Mouse (Mus musculus): ENCODE measurements at regions not wholly inside any gene's neighbourhood (a gene's known extent, or its start where the extent isn't known, plus 50 kb on each side); places are given as distances from the start of the nearest gene placed in this dataset.
A peak's percentile ranks its signal among the peaks of the same experiment; 100 is the strongest.

GRCm38 (mm10) chr10:21672171-21672570 is 79.2 kb downstream of the 1700020N01Rik start:
- 65% methylated on average over 4 of the region's 4 CpGs for WGBS
- Histone ChIP-seq H3K4me3 (ENCODE audit: insufficient read depth, low read depth, low read length) (no peak overlapping the region), H3K36me3 (ENCODE audit: control insufficient read depth, insufficient read depth, low read length) (no peaks in the 10 kb centered on the region), H3K4me1 (ENCODE audit: control insufficient read depth, insufficient read depth, low read length) (peaks cover 2% of the 10 kb centered on the region; the same call in 1 of the 2 replicates), H3K27me3 (replicated peaks; ENCODE audit: control insufficient read depth, insufficient read depth, low read length) (no peaks in the 10 kb centered on the region), H3K27ac (ENCODE audit: insufficient read depth, low read depth, low read length) (no peak overlapping the region)
- no peak for TF ChIP-seq POLR2A (IDR thresholded peaks at IDR 0.05; ENCODE audit: low read depth, low read length)
- no peak for TF ChIP-seq CTCF (conservative IDR thresholded peaks at IDR 0.05; ENCODE audit: insufficient read depth, insufficient read length, low read depth, low read length)
- peak; percentile 34 for DNase-seq

- H3K27ac ChIP-seq (ENCODE audit: insufficient read depth, low read depth, low read length) = no peak overlapping the region
- H3K36me3 ChIP-seq (ENCODE audit: control insufficient read depth, insufficient read depth, low read length) = no peaks in the 10 kb centered on the region
- peak; percentile 52 for DNase-seq
- H3K27me3 ChIP-seq (replicated peaks; ENCODE audit: control insufficient read depth, insufficient read depth, low read length) = no peaks in the 10 kb centered on the region
- 77% methylated on average over 5 of the region's 5 CpGs for WGBS
- H3K4me1 ChIP-seq (ENCODE audit: control insufficient read depth, insufficient read depth, low read length) = peaks cover 2% of the 10 kb centered on the region; the same call in 1 of the 2 replicates
- no peak overlapping the region for H3K4me3 ChIP-seq (ENCODE audit: insufficient read depth, low read depth, low read length)
- TF ChIP-seq CTCF (conservative IDR thresholded peaks at IDR 0.05; ENCODE audit: insufficient read depth, insufficient read length, low read depth, low read length) (no peak), POLR2A (IDR thresholded peaks at IDR 0.05; ENCODE audit: low read depth, low read length) (no peak)
Measured at GRCm38 (mm10) chr10:21672666-21673065, 79.7 kb downstream of the 1700020N01Rik start.

GRCm38 (mm10) chr10:21673831-21674230 is 80.9 kb downstream of the 1700020N01Rik start:
- H3K4me3 ChIP-seq (ENCODE audit: insufficient read depth, low read depth, low read length) = no peak overlapping the region
- DNase-seq = no peak
- WGBS = 95% methylated on average over 1 of the region's 1 CpGs
- no peak for TF ChIP-seq POLR2A (IDR thresholded peaks at IDR 0.05; ENCODE audit: low read depth, low read length)
- no peak for TF ChIP-seq CTCF (conservative IDR thresholded peaks at IDR 0.05; ENCODE audit: insufficient read depth, insufficient read length, low read depth, low read length)
- H3K4me1 ChIP-seq (ENCODE audit: control insufficient read depth, insufficient read depth, low read length) = peaks cover 2% of the 10 kb centered on the region; the same call in 1 of the 2 replicates
- no peak overlapping the region for H3K27ac ChIP-seq (ENCODE audit: insufficient read depth, low read depth, low read length)
- H3K27me3 ChIP-seq (replicated peaks; ENCODE audit: control insufficient read depth, insufficient read depth, low read length) = no peaks in the 10 kb centered on the region
- no peaks in the 10 kb centered on the region for H3K36me3 ChIP-seq (ENCODE audit: control insufficient read depth, insufficient read depth, low read length)

GRCm38 (mm10) chr10:21675786-21676185 is 82.8 kb downstream of the 1700020N01Rik start:
- Histone ChIP-seq H3K27ac (ENCODE audit: insufficient read depth, low read depth, low read length) (no peak overlapping the region), H3K27me3 (replicated peaks; ENCODE audit: control insufficient read depth, insufficient read depth, low read length) (no peaks in the 10 kb centered on the region), H3K4me1 (ENCODE audit: control insufficient read depth, insufficient read depth, low read length) (no peaks in the 10 kb centered on the region; the same call in 1 of the 2 replicates), H3K36me3 (ENCODE audit: control insufficient read depth, insufficient read depth, low read length) (no peaks in the 10 kb centered on the region), H3K4me3 (ENCODE audit: insufficient read depth, low read depth, low read length) (no peak overlapping the region)
- TF ChIP-seq POLR2A (IDR thresholded peaks at IDR 0.05; ENCODE audit: low read depth, low read length) (no peak), CTCF (conservative IDR thresholded peaks at IDR 0.05; ENCODE audit: insufficient read depth, insufficient read length, low read depth, low read length) (no peak)
- 98% methylated on average over 14 of the region's 14 CpGs for WGBS
- no peak for DNase-seq

GRCm38 (mm10) chr10:21677911-21678310 is 85.0 kb downstream of the 1700020N01Rik start:
- no peak overlapping the region for H3K4me3 ChIP-seq (ENCODE audit: insufficient read depth, low read depth, low read length)
- H3K4me1 ChIP-seq (ENCODE audit: control insufficient read depth, insufficient read depth, low read length) = no peaks in the 10 kb centered on the region
- H3K27me3 ChIP-seq (replicated peaks; ENCODE audit: control insufficient read depth, insufficient read depth, low read length) = no peaks in the 10 kb centered on the region
- TF ChIP-seq POLR2A (IDR thresholded peaks at IDR 0.05; ENCODE audit: low read depth, low read length) = no peak
- TF ChIP-seq CTCF (conservative IDR thresholded peaks at IDR 0.05; ENCODE audit: insufficient read depth, insufficient read length, low read depth, low read length) = no peak
- no peak for DNase-seq
- H3K36me3 ChIP-seq (ENCODE audit: control insufficient read depth, insufficient read depth, low read length) = no peaks in the 10 kb centered on the region
- 94% methylated on average over 9 of the region's 9 CpGs for WGBS
- peak overlapping the region; percentile 67; the same call in 1 of the 2 replicates for H3K27ac ChIP-seq (ENCODE audit: insufficient read depth, low read depth, low read length)

- Histone ChIP-seq H3K4me3 (ENCODE audit: insufficient read depth, low read depth, low read length) (no peak overlapping the region), H3K4me1 (ENCODE audit: control insufficient read depth, insufficient read depth, low read length) (no peaks in the 10 kb centered on the region), H3K27me3 (replicated peaks; ENCODE audit: control insufficient read depth, insufficient read depth, low read length) (no peaks in the 10 kb centered on the region), H3K27ac (ENCODE audit: insufficient read depth, low read depth, low read length) (peak overlapping the region; percentile 67), H3K36me3 (ENCODE audit: control insufficient read depth, insufficient read depth, low read length) (no peaks in the 10 kb centered on the region)
- no peak for TF ChIP-seq CTCF (conservative IDR thresholded peaks at IDR 0.05; ENCODE audit: insufficient read depth, insufficient read length, low read depth, low read length)
- TF ChIP-seq POLR2A (IDR thresholded peaks at IDR 0.05; ENCODE audit: low read depth, low read length) = no peak
- no peak for DNase-seq
- WGBS = 78% methylated on average over 6 of the region's 6 CpGs
Measured at GRCm38 (mm10) chr10:21678372-21678771, 85.4 kb downstream of the 1700020N01Rik start.

GRCm38 (mm10) chr10:21678811-21679451 is 86.0 kb downstream of the 1700020N01Rik start:
- Histone ChIP-seq H3K4me1 (ENCODE audit: control insufficient read depth, insufficient read depth, low read length) (no peaks in the 10 kb centered on the region), H3K27ac (ENCODE audit: insufficient read depth, low read depth, low read length) (peak overlapping the region; percentile 67), H3K4me3 (ENCODE audit: insufficient read depth, low read depth, low read length) (no peak overlapping the region), H3K27me3 (replicated peaks; ENCODE audit: control insufficient read depth, insufficient read depth, low read length) (no peaks in the 10 kb centered on the region), H3K36me3 (ENCODE audit: control insufficient read depth, insufficient read depth, low read length) (no peaks in the 10 kb centered on the region)
- TF ChIP-seq CTCF (conservative IDR thresholded peaks at IDR 0.05; ENCODE audit: insufficient read depth, insufficient read length, low read depth, low read length) (no peak), POLR2A (IDR thresholded peaks at IDR 0.05; ENCODE audit: low read depth, low read length) (no peak)
- 60% methylated on average over 10 of the region's 10 CpGs for WGBS
- peak; percentile 82 for DNase-seq

Measured in kidney, adult 2 months (tissue).